Mouse (Mus musculus) heart, adult 2 months (tissue): Measurements from ENCODE around the gene 4930453N24Rik. TPM values are rescaled to one million over a fixed set of nuclear protein-coding genes. Genes with fewer than 3 reads are reported as not detected.
A peak's percentile ranks its signal among the peaks of the same experiment; 100 is the strongest.

Experiments used
- DNase-seq, 2 experiments: peaks; one replicate each; pipeline ENCODE4 v3.0.0; 2021
- H3K27ac ChIP-seq: fragments of 200-600 bp; 2 replicates; pipeline ENCODE4 v1.8.1; 2022
- H3K27me3 ChIP-seq: fragments of 200-500 bp; 2 replicates; pipeline ENCODE4 v1.6.1; 2012; ENCODE audit warnings: mild to moderate bottlenecking, low read length, inconsistent platforms, mixed read lengths; ENCODE audit not compliant: control insufficient read depth, insufficient read depth
- H3K36me3 ChIP-seq: fragments of 200-500 bp; 2 replicates; pipeline ENCODE4 v1.6.1; 2012; ENCODE audit warnings: low read length, inconsistent platforms; ENCODE audit not compliant: control insufficient read depth, insufficient read depth
- H3K4me1 ChIP-seq: fragments of 200-500 bp; 2 replicates; pipeline ENCODE4 v1.6.1; 2011; ENCODE audit warnings: low read length; ENCODE audit not compliant: control insufficient read depth, insufficient read depth
- H3K4me3 ChIP-seq: fragments of 200-600 bp; 2 replicates; pipeline ENCODE4 v1.8.1; 2022
- H3K79me2 ChIP-seq: fragments of 200-500 bp; replicated peaks from 2 replicates; pipeline ENCODE4 v1.6.1; 2012; ENCODE audit warnings: mild to moderate bottlenecking, inconsistent platforms, low read length, moderate library complexity, mixed read lengths; ENCODE audit not compliant: control insufficient read depth, insufficient read depth
- H3K9ac ChIP-seq: fragments of 200-500 bp; 2 replicates; pipeline ENCODE4 v1.6.1; 2012; ENCODE audit warnings: low read depth, mild to moderate bottlenecking, control low read depth, inconsistent platforms, low read length, mixed read lengths
- CTCF ChIP-seq: fragments of 200-600 bp; IDR thresholded peaks from 2 replicates; pipeline ENCODE4 v1.8.1; 2022; ENCODE audit warnings: antibody characterized with exemption, mild to moderate bottlenecking, moderate library complexity
- EP300 ChIP-seq: fragments of 200-500 bp; IDR thresholded peaks from 2 replicates; pipeline ENCODE4 v1.6.1; 2011; ENCODE audit warnings: low read depth, low read length, control low read depth; ENCODE audit not compliant: insufficient read depth
- POLR2A ChIP-seq: fragments of 200-500 bp; IDR thresholded peaks from 2 replicates; pipeline ENCODE4 v1.6.1; 2011; ENCODE audit warnings: mild to moderate bottlenecking, low read depth, low read length, control low read depth; ENCODE audit not compliant: insufficient read depth
- WGBS: fragments of 180-500 bp; shearing (Covaris S2); methylation state at CpG from one replicate; pipeline ENCODE4 v1.1.7; 2018; 5-methylcytosine and 5-hydroxymethylcytosine counted together
- intact Hi-C: fragments of 180-260 bp; cut with DNase I; formaldehyde crosslinking; loops from one replicate; pipeline ENCODE4 v1.15.1; 2025
- polyA plus RNA-seq: library from polyadenylated mRNA; depleted of rRNA; stranded (reverse); fragments of >200 nt; gene quantifications from 2 replicates; pipeline ENCODE4 v1.2.3, GENCODE M21; 2012
- total RNA-seq, 2 experiments: library from RNA; stranded (reverse); gene quantifications; 2 replicates each; pipeline ENCODE4 v1.2.3; 2021

The 4930453N24Rik gene
- total and polyA plus RNA-seq, 3 experiments = 3.3 to 30.6 (median 25.5) TPM

GRCm38 (mm10) chr16:64757666-64758400 lies 13.1 kb downstream of the 4930453N24Rik start:
- WGBS = 77% methylated on average over 7 of the region's 7 CpGs
- no peak overlapping the region for H3K9ac ChIP-seq
- H3K27me3 ChIP-seq = no peaks in the 10 kb centered on the region
- TF ChIP-seq POLR2A = no peak
- TF ChIP-seq EP300 = no peak
- TF ChIP-seq CTCF = no peak
- H3K4me3 ChIP-seq = no peak overlapping the region
- H3K4me1 ChIP-seq = peaks cover 2% of the 10 kb centered on the region; the same call in 1 of the 2 replicates
- H3K36me3 ChIP-seq = peaks cover 4% of the 10 kb centered on the region; the same call in 1 of the 2 replicates
- no peak for DNase-seq
- peak overlapping the region; percentile 58; the same call in 1 of the 2 replicates for H3K27ac ChIP-seq
- no peaks in the 10 kb centered on the region for H3K79me2 ChIP-seq
- intact Hi-C loops = loop anchor here (5.0 to 10.0 kb wide), 2 partner anchors 197 to 714 kb away; no protein-coding TSS in a partner anchor

- H3K27ac ChIP-seq = no peak overlapping the region
- no peaks in the 10 kb centered on the region for H3K79me2 ChIP-seq
- no peak overlapping the region for H3K4me3 ChIP-seq
- intact Hi-C loops = loop anchor here (5.0 to 10.0 kb wide), 2 partner anchors 198 to 716 kb away; no protein-coding TSS in a partner anchor
- WGBS = 73% methylated on average over 6 of the region's 6 CpGs
- no peaks in the 10 kb centered on the region for H3K27me3 ChIP-seq
- no peak overlapping the region for H3K9ac ChIP-seq
- no peak for DNase-seq
- TF ChIP-seq EP300 (no peak), CTCF (no peak), POLR2A (no peak)
- peaks cover 2% of the 10 kb centered on the region; the same call in 1 of the 2 replicates for H3K4me1 ChIP-seq
- peaks cover 4% of the 10 kb centered on the region; the same call in 1 of the 2 replicates for H3K36me3 ChIP-seq
Measured at GRCm38 (mm10) chr16:64756321-64756720, 14.6 kb downstream of the 4930453N24Rik start.

GRCm38 (mm10) chr16:64754743-64755139 lies 16.2 kb downstream of the 4930453N24Rik start:
- DNase-seq = no peak
- H3K9ac ChIP-seq = no peak overlapping the region
- WGBS = 36% methylated on average over 3 of the region's 3 CpGs

DNA sequence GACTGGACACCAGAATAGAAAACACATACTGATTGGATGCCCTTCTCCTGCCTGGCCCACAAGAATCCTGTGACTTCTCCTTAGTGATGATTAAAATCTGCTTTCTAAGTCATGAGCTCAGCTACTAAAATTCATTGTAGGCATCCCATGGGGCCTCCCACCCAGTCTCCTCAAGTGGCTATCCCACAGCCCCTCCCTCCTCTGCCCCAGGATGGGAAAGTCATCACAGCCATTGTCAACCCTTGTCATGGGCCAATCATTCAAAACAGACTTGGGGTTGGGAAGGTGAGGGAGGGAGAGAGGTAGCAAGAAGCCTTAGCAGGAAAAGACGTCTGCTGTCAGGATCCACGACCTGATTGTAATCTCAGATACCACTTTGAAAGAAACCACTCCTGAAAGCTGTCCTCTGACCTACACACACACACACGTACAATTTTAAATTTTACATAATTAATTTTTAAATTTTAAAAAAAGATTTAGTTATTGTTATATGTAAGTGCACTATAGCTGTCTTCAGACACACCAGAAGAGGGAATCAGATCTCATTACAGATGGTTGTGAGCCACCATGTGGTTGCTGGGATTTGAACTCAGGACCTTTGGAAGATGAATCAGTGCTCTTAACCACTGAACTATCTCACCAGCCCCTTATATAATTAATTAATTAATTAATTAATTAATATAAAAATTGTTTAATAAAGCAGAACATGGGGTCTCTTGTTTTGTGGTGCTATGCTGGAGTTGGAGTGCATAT lies 16.8 kb downstream of the 4930453N24Rik start:
- no peak overlapping the region for H3K4me3 ChIP-seq
- intact Hi-C loops = loop anchor here (5.0 to 10.0 kb wide), 2 partner anchors 143 to 201 kb away; no protein-coding TSS in a partner anchor
- H3K79me2 ChIP-seq = no peaks in the 10 kb centered on the region
- TF ChIP-seq CTCF = no peak
- TF ChIP-seq EP300 = no peak
- no peak for TF ChIP-seq POLR2A
- no peaks in the 10 kb centered on the region for H3K4me1 ChIP-seq
- no peak overlapping the region for H3K9ac ChIP-seq
- 46% methylated on average over 3 of the region's 3 CpGs for WGBS
- H3K27me3 ChIP-seq = no peaks in the 10 kb centered on the region
- no peak overlapping the region for H3K27ac ChIP-seq
- no peak for DNase-seq
- H3K36me3 ChIP-seq = peaks cover 2% of the 10 kb centered on the region; the same call in 1 of the 2 replicates

More at GRCm38 (mm10) chr16:64754743-64755139, 16.2 kb downstream of the 4930453N24Rik start:
- Histone ChIP-seq H3K79me2 (no peaks in the 10 kb centered on the region), H3K27ac (no peak overlapping the region), H3K36me3 (peaks cover 4% of the 10 kb centered on the region; the same call in 1 of the 2 replicates), H3K27me3 (no peaks in the 10 kb centered on the region), H3K4me3 (no peak overlapping the region), H3K4me1 (peaks cover 2% of the 10 kb centered on the region; the same call in 1 of the 2 replicates)
- TF ChIP-seq POLR2A (no peak), CTCF (peak; percentile 72), EP300 (no peak)
- intact Hi-C loops = loop anchor here (5.0 to 10.0 kb wide), 3 partner anchors 143 to 718 kb away; no protein-coding TSS in a partner anchor

DNA sequence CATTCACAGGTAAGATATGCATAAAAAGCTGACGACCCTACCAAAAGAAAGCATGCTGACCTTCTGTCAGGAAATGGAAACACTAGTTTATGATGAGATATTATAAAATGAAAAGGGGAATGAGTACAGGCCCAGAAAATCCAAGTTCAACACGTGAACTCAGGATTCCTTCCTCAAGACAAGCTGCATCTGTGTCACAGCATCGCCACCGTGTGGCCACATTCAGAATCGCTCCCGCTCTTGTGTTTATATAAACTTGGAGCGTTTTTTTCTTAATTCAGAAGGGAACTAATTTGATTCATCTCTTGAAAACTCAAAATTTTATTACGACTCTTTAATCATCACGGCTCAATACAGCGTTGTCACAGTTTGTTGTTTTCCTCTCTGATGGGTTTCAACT lies 22.7 kb downstream of the 4930453N24Rik start:
- 8% methylated on average over 10 of the region's 10 CpGs for WGBS
- H3K79me2 ChIP-seq = no peaks in the 10 kb centered on the region
- intact Hi-C loops = loop anchor here (5.0 to 10.0 kb wide), 3 partner anchors 891 to 1806 kb away; no protein-coding TSS in a partner anchor
- no peaks in the 10 kb centered on the region for H3K36me3 ChIP-seq
- no peak overlapping the region for H3K9ac ChIP-seq
- peak; percentile 41 to 63 for DNase-seq
- no peak overlapping the region for H3K27ac ChIP-seq
- TF ChIP-seq CTCF (peak; percentile 96), EP300 (no peak), POLR2A (no peak)
- no peaks in the 10 kb centered on the region for H3K4me1 ChIP-seq
- H3K27me3 ChIP-seq = no peaks in the 10 kb centered on the region
- H3K4me3 ChIP-seq = no peak overlapping the region
